Mouse (Mus musculus): ENCODE results near the gene Eml2. TPM values are rescaled to one million over a fixed set of nuclear protein-coding genes. Genes with fewer than 3 reads are reported as not detected.
"Not testable (repeated sequence)": the region's sequence is repeated elsewhere in the genome, so short reads cannot be mapped to it uniquely, and the experiment has no call there.

The Eml2 gene
- polyA plus RNA-seq, 1 experiment from 2014 or later, result 12.3 TPM

DNA sequence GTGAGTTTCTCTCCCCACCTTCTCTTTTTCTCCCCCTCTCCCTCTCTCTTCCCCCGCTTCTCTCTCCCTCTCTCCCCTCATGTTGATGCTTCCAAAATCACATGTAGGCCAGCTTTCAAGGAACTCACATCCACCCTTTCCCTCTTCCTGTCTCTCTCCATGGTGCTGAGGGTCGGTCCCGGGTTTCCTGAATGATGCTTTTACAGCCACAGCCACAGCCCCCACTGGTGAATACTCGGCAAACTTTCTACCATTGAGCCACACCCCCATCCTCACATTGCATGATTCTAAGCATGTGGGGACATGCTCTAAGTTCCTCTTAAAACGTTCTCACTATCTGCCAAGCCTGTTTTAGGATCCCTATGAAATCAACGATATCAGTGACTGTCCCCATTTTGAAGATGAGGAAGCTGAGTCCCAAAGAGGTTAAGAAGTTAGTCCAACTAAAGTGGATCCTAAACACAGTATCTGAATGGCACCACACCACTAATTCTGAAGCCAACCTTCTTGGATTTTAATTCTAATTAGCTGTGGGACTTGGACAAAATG is 28.6 kb upstream of the Eml2 start:
- no peak for ATAC-seq
- Histone ChIP-seq H3K4me2 (ENCODE audit: low read length) (peak overlapping the region; percentile 75), H3K27me3 (replicated peaks; ENCODE audit: control insufficient read depth, insufficient read depth, low read length) (no peaks in the 10 kb centered on the region), H3K4me3 (ENCODE audit: low read length) (peak overlapping the region; percentile 79), H3K9me3 (ENCODE audit: control insufficient read depth, low read length) (no peaks in the 10 kb centered on the region), H3K4me1 (ENCODE audit: control insufficient read depth, insufficient read depth, low read depth, low read length) (peaks cover 16% of the 10 kb centered on the region), H3K36me3 (ENCODE audit: control insufficient read depth, insufficient read depth, low read length) (peaks cover 2% of the 10 kb centered on the region; the same call in 1 of the 2 replicates), H3K9ac (ENCODE audit: low read depth, low read length) (no peak overlapping the region; the same call in 1 of the 2 replicates), H3K27ac (ENCODE audit: low read depth, low read length) (no peak overlapping the region)
- WGBS, result 56% methylated on average over 6 of the region's 6 CpGs

DNA sequence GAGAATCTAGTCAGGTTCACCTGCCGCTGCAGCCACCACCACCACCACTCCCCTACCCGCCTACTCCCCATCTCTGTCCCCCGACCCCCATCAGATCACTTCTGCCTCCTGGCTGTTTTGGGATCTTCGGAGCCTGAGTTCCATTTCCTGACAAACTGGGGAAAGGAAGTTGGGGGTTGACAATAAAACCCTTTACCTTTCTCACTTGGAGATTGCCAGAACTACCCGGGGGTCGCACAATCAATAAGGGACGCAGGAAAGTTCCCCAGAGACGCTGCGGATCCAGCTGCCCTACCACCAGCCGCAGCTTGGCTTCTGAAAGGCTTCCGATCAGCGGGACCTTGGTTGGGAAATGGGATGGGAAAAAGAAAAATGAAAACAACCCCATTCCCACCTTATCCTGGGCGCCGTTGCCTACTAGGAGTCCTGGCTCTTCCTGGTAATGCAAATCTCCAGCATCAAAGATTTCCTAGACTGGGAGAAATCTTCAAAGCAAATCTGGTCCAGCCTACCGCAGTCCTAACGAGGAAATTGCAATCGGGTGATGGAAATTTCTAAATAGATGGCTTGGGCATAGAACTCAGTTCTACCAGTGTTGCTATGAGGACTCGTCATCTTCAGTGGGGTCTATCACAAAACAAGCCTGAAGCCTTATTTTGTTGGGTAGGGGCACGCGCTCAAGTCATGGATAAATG is 27.9 kb upstream of the Eml2 start:
- 11% methylated on average over 20 of the region's 20 CpGs for WGBS
- H3K4me1 ChIP-seq (ENCODE audit: control insufficient read depth, insufficient read depth, low read depth, low read length), result peaks cover 16% of the 10 kb centered on the region
- peak overlapping the region; percentile 75 for H3K4me2 ChIP-seq (ENCODE audit: low read length)
- H3K36me3 ChIP-seq (ENCODE audit: control insufficient read depth, insufficient read depth, low read length), result peaks cover 7% of the 10 kb centered on the region
- ATAC-seq, result peak; percentile 0; the same call in 1 of the 2 replicates
- peak overlapping the region; percentile 79 for H3K4me3 ChIP-seq (ENCODE audit: low read length)
- H3K27me3 ChIP-seq (replicated peaks; ENCODE audit: control insufficient read depth, insufficient read depth, low read length), result no peaks in the 10 kb centered on the region
- H3K9me3 ChIP-seq (ENCODE audit: control insufficient read depth, low read length), result no peaks in the 10 kb centered on the region
- peak overlapping the region; percentile 77 for H3K9ac ChIP-seq (ENCODE audit: low read depth, low read length)
- H3K27ac ChIP-seq (ENCODE audit: low read depth, low read length), result peak overlapping the region; percentile 79

DNA sequence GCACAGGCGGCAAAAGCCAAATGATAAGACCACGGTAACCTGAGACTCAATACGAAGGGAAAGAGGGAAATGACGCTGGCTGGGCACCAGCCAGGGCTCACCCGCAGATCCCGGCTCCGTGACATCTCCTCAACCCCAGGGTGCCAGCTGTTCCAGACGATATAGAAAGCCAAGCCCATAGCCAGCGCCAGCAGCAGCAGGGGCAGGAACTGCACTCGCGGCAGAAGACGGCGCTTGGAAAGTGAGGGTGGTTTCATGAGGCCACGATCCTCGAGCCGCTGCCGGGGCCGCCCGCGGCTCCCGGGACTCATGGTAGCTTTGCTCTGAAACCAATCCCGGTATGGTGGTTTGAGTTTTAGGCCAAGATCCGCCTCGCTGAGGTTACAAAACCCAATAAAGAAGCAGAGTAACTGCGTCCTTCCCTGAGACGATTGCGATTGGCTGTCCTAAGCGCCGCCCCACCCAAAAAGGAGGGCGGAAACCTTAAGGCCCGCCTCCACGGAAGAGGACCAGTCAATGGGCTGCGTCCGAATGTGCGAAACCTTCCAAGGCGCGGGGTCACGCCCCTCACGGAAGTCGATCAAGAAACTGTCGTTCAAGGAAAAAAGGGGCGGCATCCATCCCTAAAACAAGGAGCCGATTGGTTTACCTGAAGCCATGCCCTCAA is 27.2 kb upstream of the Eml2 start, which contains the start of gene Qpctl:
Gene Qpctl (minus strand): TSS at position 417 of the 667 bp plus-strand sequence.
- H3K4me3 ChIP-seq (ENCODE audit: low read length), result peak within 1 kb of the TSS; percentile 79
- peaks cover 14% of the 10 kb centered on the region for H3K36me3 ChIP-seq (ENCODE audit: control insufficient read depth, insufficient read depth, low read length)
- peak within 1 kb of the TSS; percentile 80 for H3K27ac ChIP-seq (ENCODE audit: low read depth, low read length)
- peak; percentile 97 for ATAC-seq
- H3K4me2 ChIP-seq (ENCODE audit: low read length), result peak within 1 kb of the TSS; percentile 75
- no peaks in the 10 kb centered on the region for H3K9me3 ChIP-seq (ENCODE audit: control insufficient read depth, low read length)
- under 1% methylated on average over 43 of the region's 43 CpGs for WGBS
- peaks cover 16% of the 10 kb centered on the region for H3K4me1 ChIP-seq (ENCODE audit: control insufficient read depth, insufficient read depth, low read depth, low read length)
- peak within 1 kb of the TSS; percentile 83 for H3K9ac ChIP-seq (ENCODE audit: low read depth, low read length)
- no peaks in the 10 kb centered on the region for H3K27me3 ChIP-seq (replicated peaks; ENCODE audit: control insufficient read depth, insufficient read depth, low read length)

DNA sequence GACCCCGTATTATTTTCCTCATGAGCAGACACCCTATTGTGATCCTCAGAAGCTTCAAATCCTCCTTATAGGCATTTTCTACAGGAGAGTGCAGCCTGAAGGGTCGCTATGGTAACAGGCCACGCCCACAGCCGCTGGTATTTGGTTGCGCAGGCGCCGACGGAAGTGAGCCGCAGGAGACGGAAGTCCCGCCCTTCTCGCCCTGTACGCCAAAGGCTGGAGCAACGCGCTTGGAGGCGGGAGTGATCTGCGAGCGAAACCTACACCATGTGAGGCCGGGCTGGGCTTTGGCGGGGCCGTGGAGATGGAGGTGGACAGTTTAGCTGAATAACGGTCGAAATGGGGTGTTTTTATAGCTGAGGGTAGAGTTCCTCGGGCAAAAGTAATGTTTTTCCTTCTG is 26.6 kb upstream of the Eml2 start, which contains the start of gene Snrpd2:
Gene Snrpd2 (plus strand): TSS at position 97 of the 400 bp plus-strand sequence.
- peak within 1 kb of the TSS; percentile 79 for H3K4me3 ChIP-seq (ENCODE audit: low read length)

DNA sequence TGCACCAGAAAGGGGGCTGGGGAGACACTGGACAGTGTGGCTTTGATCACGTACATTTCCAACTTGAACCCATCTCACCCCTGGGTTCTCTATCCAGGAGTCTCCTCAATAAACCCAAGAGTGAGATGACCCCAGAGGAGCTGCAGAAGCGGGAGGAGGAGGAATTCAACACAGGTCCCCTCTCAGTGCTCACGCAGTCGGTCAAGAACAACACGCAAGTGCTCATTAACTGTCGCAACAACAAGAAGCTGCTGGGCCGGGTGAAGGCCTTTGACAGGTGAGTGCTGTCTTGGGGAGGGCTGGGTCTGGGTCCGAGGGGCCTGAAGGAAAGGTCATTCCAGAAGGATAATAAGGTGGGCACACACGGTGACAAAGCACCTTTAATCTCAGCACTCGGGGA is 25.1 kb upstream of the Eml2 start:
- not testable (repeated sequence) for H3K9me3 ChIP-seq (ENCODE audit: control insufficient read depth, low read length); H3K27me3 ChIP-seq (replicated peaks; ENCODE audit: control insufficient read depth, insufficient read depth, low read length); H3K4me3 ChIP-seq (ENCODE audit: low read length); ATAC-seq; H3K4me2 ChIP-seq (ENCODE audit: low read length); H3K9ac ChIP-seq (ENCODE audit: low read depth, low read length); H3K27ac ChIP-seq (ENCODE audit: low read depth, low read length)
- WGBS, result 94% methylated on average over 10 of the region's 10 CpGs
- peaks cover 16% of the 10 kb centered on the region for H3K4me1 ChIP-seq (ENCODE audit: control insufficient read depth, insufficient read depth, low read depth, low read length)
- peaks cover 14% of the 10 kb centered on the region for H3K36me3 ChIP-seq (ENCODE audit: control insufficient read depth, insufficient read depth, low read length)

More for the DNA sequence above, 26.6 kb upstream of the Eml2 start, which contains the start of gene Snrpd2:
- ATAC-seq, result peak; percentile 92
- Histone ChIP-seq H3K27ac (ENCODE audit: low read depth, low read length) (peak within 1 kb of the TSS; percentile 80), H3K27me3 (replicated peaks; ENCODE audit: control insufficient read depth, insufficient read depth, low read length) (no peaks in the 10 kb centered on the region), H3K4me1 (ENCODE audit: control insufficient read depth, insufficient read depth, low read depth, low read length) (peaks cover 16% of the 10 kb centered on the region), H3K9ac (ENCODE audit: low read depth, low read length) (peak within 1 kb of the TSS; percentile 83), H3K36me3 (ENCODE audit: control insufficient read depth, insufficient read depth, low read length) (peaks cover 16% of the 10 kb centered on the region), H3K4me2 (ENCODE audit: low read length) (peak within 1 kb of the TSS; percentile 75), H3K9me3 (ENCODE audit: control insufficient read depth, low read length) (no peaks in the 10 kb centered on the region)
- under 1% methylated on average over 24 of the region's 24 CpGs for WGBS

DNA sequence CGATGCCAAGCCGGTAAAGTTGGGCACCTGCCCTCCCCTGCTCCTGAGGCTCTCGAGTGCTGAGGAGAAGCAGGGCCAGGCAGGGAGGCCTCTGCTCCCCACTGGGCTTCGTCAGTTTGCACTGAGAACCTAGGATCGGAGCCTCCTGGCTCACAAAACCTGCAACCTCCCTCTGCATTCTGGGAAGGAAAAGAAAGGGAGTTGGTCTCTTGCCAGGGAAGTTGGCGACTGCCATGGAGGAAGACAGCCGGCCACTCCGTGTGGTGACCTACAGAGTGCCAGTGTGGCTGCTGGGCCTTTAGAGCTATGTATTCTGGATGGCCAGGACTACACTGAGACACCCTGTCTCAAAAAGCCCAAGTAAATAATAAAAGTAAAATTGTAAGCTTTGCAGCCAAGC is 21.4 kb upstream of the Eml2 start:
- Histone ChIP-seq H3K4me3 (ENCODE audit: low read length) (no peak overlapping the region), H3K4me2 (ENCODE audit: low read length) (no peak overlapping the region), H3K27me3 (replicated peaks; ENCODE audit: control insufficient read depth, insufficient read depth, low read length) (peaks cover 2% of the 10 kb centered on the region; the same call in 1 of the 2 replicates), H3K4me1 (ENCODE audit: control insufficient read depth, insufficient read depth, low read depth, low read length) (peaks cover 18% of the 10 kb centered on the region), H3K27ac (ENCODE audit: low read depth, low read length) (no peak overlapping the region), H3K9me3 (ENCODE audit: control insufficient read depth, low read length) (no peaks in the 10 kb centered on the region), H3K36me3 (ENCODE audit: control insufficient read depth, insufficient read depth, low read length) (peaks cover 14% of the 10 kb centered on the region), H3K9ac (ENCODE audit: low read depth, low read length) (no peak overlapping the region)
- WGBS, result 65% methylated on average over 8 of the region's 8 CpGs
- no peak for ATAC-seq

DNA sequence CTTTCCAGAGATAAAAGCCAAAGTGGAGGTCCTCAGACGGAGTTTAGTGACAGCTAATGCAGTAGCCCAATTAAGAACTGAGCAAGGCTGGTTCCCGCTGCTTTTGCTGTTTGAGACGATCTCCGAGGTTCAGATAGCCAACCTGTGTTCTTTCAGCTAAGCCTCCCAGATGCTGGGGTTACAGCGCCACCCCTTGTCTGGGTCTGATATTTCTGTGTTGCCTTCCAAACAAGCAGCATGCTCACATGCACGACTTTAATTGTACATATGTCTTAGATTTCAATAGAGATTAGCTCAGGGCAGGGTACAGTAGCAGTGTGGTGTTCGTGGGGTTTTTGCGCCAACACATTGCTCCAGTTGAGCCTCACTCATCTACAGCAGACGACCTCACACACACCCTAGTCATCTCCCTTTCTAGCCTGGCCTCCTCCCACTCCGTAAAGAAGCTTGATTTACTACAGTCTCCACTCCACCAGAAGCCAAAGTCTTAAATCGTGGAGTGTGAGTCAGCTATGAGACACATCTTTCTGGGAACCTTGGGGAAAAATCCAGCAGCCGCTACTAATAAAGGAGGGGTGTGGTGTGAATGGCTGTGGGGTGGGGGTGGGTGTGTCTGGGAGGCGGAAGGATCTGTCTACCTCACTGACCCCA is 20.3 kb upstream of the Eml2 start:
- H3K4me3 ChIP-seq (ENCODE audit: low read length), result no peak overlapping the region
- H3K9me3 ChIP-seq (ENCODE audit: control insufficient read depth, low read length), result no peaks in the 10 kb centered on the region
- peaks cover 14% of the 10 kb centered on the region for H3K4me1 ChIP-seq (ENCODE audit: control insufficient read depth, insufficient read depth, low read depth, low read length)
- 62% methylated on average over 13 of the region's 13 CpGs for WGBS
- ATAC-seq, result no peak
- H3K9ac ChIP-seq (ENCODE audit: low read depth, low read length), result no peak overlapping the region
- peaks cover 14% of the 10 kb centered on the region for H3K36me3 ChIP-seq (ENCODE audit: control insufficient read depth, insufficient read depth, low read length)
- H3K27ac ChIP-seq (ENCODE audit: low read depth, low read length), result no peak overlapping the region
- no peak overlapping the region for H3K4me2 ChIP-seq (ENCODE audit: low read length)
- H3K27me3 ChIP-seq (replicated peaks; ENCODE audit: control insufficient read depth, insufficient read depth, low read length), result peaks cover 2% of the 10 kb centered on the region; the same call in 1 of the 2 replicates

DNA sequence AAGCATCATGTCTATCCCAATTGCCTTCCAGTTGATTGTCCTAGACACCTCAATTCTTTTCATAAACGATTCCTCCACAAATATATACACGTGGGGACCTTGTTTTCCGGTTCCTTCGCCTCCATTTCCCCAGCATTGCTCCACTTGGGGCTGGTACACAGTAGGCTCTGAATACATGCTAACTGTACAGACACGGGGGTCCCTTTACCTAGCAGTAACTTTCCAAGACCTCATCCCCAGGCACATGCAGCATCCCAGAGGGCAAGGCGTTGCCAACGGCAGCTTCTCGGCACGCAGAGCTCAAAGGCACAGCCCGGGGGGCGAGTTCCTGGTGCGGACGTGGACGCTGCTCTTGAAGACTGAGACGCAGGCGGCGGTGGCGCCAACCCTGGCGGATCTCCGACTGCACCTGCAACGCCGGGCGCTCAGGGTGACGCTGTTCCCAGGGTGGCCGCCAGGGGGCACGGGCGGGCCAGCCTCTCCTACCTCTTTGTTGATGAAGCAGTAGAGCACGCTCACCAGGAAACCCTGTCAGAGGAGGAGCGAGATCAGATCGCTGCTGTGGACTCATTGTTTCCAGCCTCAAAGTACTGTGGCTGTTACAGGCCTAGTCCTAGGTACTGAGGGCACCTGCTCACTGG is 18.9 kb upstream of the Eml2 start:
- Histone ChIP-seq H3K9me3 (ENCODE audit: control insufficient read depth, low read length) (no peaks in the 10 kb centered on the region), H3K36me3 (ENCODE audit: control insufficient read depth, insufficient read depth, low read length) (peaks cover 14% of the 10 kb centered on the region), H3K4me1 (ENCODE audit: control insufficient read depth, insufficient read depth, low read depth, low read length) (peaks cover 13% of the 10 kb centered on the region), H3K27me3 (replicated peaks; ENCODE audit: control insufficient read depth, insufficient read depth, low read length) (peaks cover 2% of the 10 kb centered on the region; the same call in 1 of the 2 replicates), H3K4me2 (ENCODE audit: low read length) (peak overlapping the region; percentile 53), H3K4me3 (ENCODE audit: low read length) (peak overlapping the region; percentile 24; the same call in 1 of the 2 replicates), H3K9ac (ENCODE audit: low read depth, low read length) (peak overlapping the region; percentile 46), H3K27ac (ENCODE audit: low read depth, low read length) (0 out of 2 replicates have a peak overlapping the region, but pooled peaks have one; percentile 19)
- WGBS, result 4% methylated on average over 30 of the region's 30 CpGs
- ATAC-seq, result peak; percentile 69

Data from hindbrain, embryonic 16.5 days (tissue).